Mouse (Mus musculus) hindbrain, postnatal 0 days (tissue): ENCODE results near the gene Bmf. TPM values are rescaled to one million over a fixed set of nuclear protein-coding genes. Genes with fewer than 3 reads are reported as not detected.

Experiments used
- ATAC-seq: fragments of 200-750 bp; cut with Nextera tagmentation; 2 replicates; pipeline ENCODE4 v1.8.0; 2017; ENCODE audit warnings: mild to moderate bottlenecking, moderate TSS enrichment, moderate library complexity
- DNase-seq: peaks from one replicate; pipeline ENCODE4 v3.0.0-alpha.2; 2015; ENCODE audit warnings: low spot score
- H3K27ac ChIP-seq: fragments of 300-500 bp; sonication (generic); 2 replicates; pipeline ENCODE4 v1.5.1; 2014; ENCODE audit warnings: mild to moderate bottlenecking
- H3K27me3 ChIP-seq: fragments of 300-500 bp; sonication (generic); 2 replicates; pipeline ENCODE4 v1.6.1; 2014; ENCODE audit warnings: low read length, mixed read lengths; ENCODE audit not compliant: insufficient read depth
- H3K36me3 ChIP-seq: fragments of 300-500 bp; sonication (generic); 2 replicates; pipeline ENCODE4 v1.6.1; 2014; ENCODE audit warnings: low read length, mixed read lengths; ENCODE audit not compliant: insufficient read depth
- H3K4me1 ChIP-seq: fragments of 300-500 bp; sonication (generic); 2 replicates; pipeline ENCODE4 v1.6.1; 2014; ENCODE audit warnings: antibody characterized with exemption, low read length, mixed read lengths; ENCODE audit not compliant: insufficient read depth
- H3K4me2 ChIP-seq: fragments of 300-500 bp; sonication (generic); 2 replicates; pipeline ENCODE4 v1.6.1; 2014; ENCODE audit warnings: low read depth, mild to moderate bottlenecking, low read length, moderate library complexity, mixed read lengths
- H3K4me3 ChIP-seq: fragments of 300-500 bp; sonication (generic); 2 replicates; pipeline ENCODE4 v1.5.1; 2014; ENCODE audit warnings: low read length
- H3K9ac ChIP-seq: fragments of 300-500 bp; sonication (generic); replicated peaks from 2 replicates; pipeline ENCODE4 v1.6.1; 2014; ENCODE audit warnings: mild to moderate bottlenecking, low read length, moderate library complexity, mixed read lengths
- H3K9me3 ChIP-seq: fragments of 300-500 bp; sonication (generic); 2 replicates; pipeline ENCODE4 v1.6.1; 2016; ENCODE audit warnings: low read length, mixed read lengths
- CTCF ChIP-seq: IDR thresholded peaks from 2 replicates; pipeline ENCODE4 v1.5.1; 2016; ENCODE audit warnings: antibody characterized with exemption, control low read depth, low read depth
- WGBS: fragments of 180-500 bp; shearing (Covaris S2); extraction: QIAGEN DNeasy Blood & Tissue Kit; methylation state at CpG from one replicate; pipeline ENCODE4 v1.1.7; 2014; 5-methylcytosine and 5-hydroxymethylcytosine counted together
- polyA plus RNA-seq: library from polyadenylated mRNA; unstranded; fragments of >200 nt; fragmentation: Nextera tagmentation; extraction: Ambion mirVana; gene quantifications from 2 replicates; pipeline ENCODE4 v1.2.1, GENCODE M21; 2015
- total RNA-seq: library from RNA; depleted of rRNA; stranded (reverse); fragments of >200 nt; gene quantifications from 2 replicates; pipeline ENCODE4 v1.2.3, GENCODE M21; 2014; rRNA removed

Bmf gene
- total and polyA plus RNA-seq, 2 experiments from 2014 or later, result 1.4 to 10.4 TPM

GRCm38 (mm10) chr2:118480886-118481285 is 68.6 kb downstream of the Bmf start:
- H3K4me1 ChIP-seq, result peaks cover 7% of the 10 kb centered on the region
- H3K27me3 ChIP-seq, result no peaks in the 10 kb centered on the region
- H3K36me3 ChIP-seq, result peaks cover 5% of the 10 kb centered on the region; the same call in 1 of the 2 replicates
- H3K27ac ChIP-seq, result no peak overlapping the region
- TF ChIP-seq CTCF, result no peak
- H3K9ac ChIP-seq, result no peak overlapping the region
- 95% methylated on average over 7 of the region's 7 CpGs for WGBS
- no peak overlapping the region for H3K4me3 ChIP-seq
- no peak overlapping the region for H3K4me2 ChIP-seq
- no peak for DNase-seq
- H3K9me3 ChIP-seq, result no peaks in the 10 kb centered on the region
- ATAC-seq, result no peak

GRCm38 (mm10) chr2:118479550-118479909 is 70.0 kb downstream of the Bmf start, which contains the start of gene Srp14:
Gene Srp14 (minus strand): TSS chr2:118479711.
- H3K4me1 ChIP-seq, result peaks cover 7% of the 10 kb centered on the region
- peak within 1 kb of the TSS; percentile 75 for H3K27ac ChIP-seq
- H3K27me3 ChIP-seq, result no peaks in the 10 kb centered on the region
- peak within 1 kb of the TSS; percentile 87 for H3K9ac ChIP-seq
- peak within 1 kb of the TSS; percentile 53 for H3K4me3 ChIP-seq
- peaks cover 14% of the 10 kb centered on the region; the same call in 1 of the 2 replicates for H3K36me3 ChIP-seq
- H3K4me2 ChIP-seq, result peak within 1 kb of the TSS; percentile 89
- DNase-seq (peak; percentile 99), ATAC-seq (peak; percentile 95)
- H3K9me3 ChIP-seq, result no peaks in the 10 kb centered on the region
- WGBS, result under 1% methylated on average over 35 of the region's 35 CpGs
- TF ChIP-seq CTCF, result peak; percentile 11; the same call in 1 of the 2 replicates

GRCm38 (mm10) chr2:118478833-118479549 is 70.5 kb downstream of the Bmf start:
- Histone ChIP-seq H3K36me3 (peaks cover 20% of the 10 kb centered on the region; the same call in 1 of the 2 replicates), H3K4me2 (peak overlapping the region; percentile 89), H3K27ac (peak overlapping the region; percentile 75), H3K9ac (peak overlapping the region; percentile 87), H3K27me3 (no peaks in the 10 kb centered on the region), H3K9me3 (no peaks in the 10 kb centered on the region), H3K4me3 (peak overlapping the region; percentile 53), H3K4me1 (peaks cover 7% of the 10 kb centered on the region)
- TF ChIP-seq CTCF, result no peak
- ATAC-seq (no peak; the same call in none of the 2 replicates), DNase-seq (no peak)
- WGBS, result 3% methylated on average over 51 of the region's 52 CpGs

Other genes starting within 250 kb of the Bmf start
- gene Gpr176, start 176.3 kb downstream of the Bmf start, total RNA-seq, result 11.6 and 17.3 TPM in 2 replicates
- 6.7 and 8.4 TPM in 2 replicates for gene Gpr176, start 176.3 kb downstream of the Bmf start, polyA plus RNA-seq
- gene Eif2ak4, start 161.1 kb downstream of the Bmf start, total RNA-seq, result 15.4 and 16.3 TPM in 2 replicates
- gene Eif2ak4, start 161.1 kb downstream of the Bmf start, polyA plus RNA-seq, result 7.1 and 7.2 TPM in 2 replicates
- 126 and 151 TPM in 2 replicates for gene Srp14, start 70.0 kb downstream of the Bmf start, total RNA-seq
- gene Srp14, start 70.0 kb downstream of the Bmf start, polyA plus RNA-seq, result 330 and 361 TPM in 2 replicates
- 15.1 and 16.3 TPM in 2 replicates for gene Bub1b, start 48.5 kb upstream of the Bmf start, total RNA-seq
- 11.5 and 13.0 TPM in 2 replicates for gene Bub1b, start 48.5 kb upstream of the Bmf start, polyA plus RNA-seq
- gene Pak6, start 113.6 kb upstream of the Bmf start, total RNA-seq, result 74.6 and 79.0 TPM in 2 replicates
- 36.5 and 40.8 TPM in 2 replicates for gene Pak6, start 113.6 kb upstream of the Bmf start, polyA plus RNA-seq
- 0.18 TPM in 1 of 2 replicates, not detected in the other for gene Ankrd63, start 154.3 kb upstream of the Bmf start, total RNA-seq
- 0.08 TPM in 1 of 2 replicates, not detected in the other for gene Ankrd63, start 154.3 kb upstream of the Bmf start, polyA plus RNA-seq
- 1.7 and 4.5 TPM in 2 replicates for gene Plcb2, start 178.8 kb upstream of the Bmf start, total RNA-seq
- 0.61 and 0.69 TPM in 2 replicates for gene Plcb2, start 178.8 kb upstream of the Bmf start, polyA plus RNA-seq
- gene Inafm2, start 196.1 kb upstream of the Bmf start, total RNA-seq, result 19.8 and 21.1 TPM in 2 replicates
- gene Inafm2, start 196.1 kb upstream of the Bmf start, polyA plus RNA-seq, result 18.9 TPM in 2 replicates
- gene Ccdc9b, start 213.0 kb upstream of the Bmf start, total RNA-seq, result 1.4 and 3.9 TPM in 2 replicates
- 0.70 and 0.84 TPM in 2 replicates for gene Ccdc9b, start 213.0 kb upstream of the Bmf start, polyA plus RNA-seq
- gene Phgr1, start 223.1 kb upstream of the Bmf start, total RNA-seq, result not detected in 2 replicates
- gene Phgr1, start 223.1 kb upstream of the Bmf start, polyA plus RNA-seq, result not detected in 2 replicates
- gene Disp2, start 230.0 kb upstream of the Bmf start, total RNA-seq, result 175 and 188 TPM in 2 replicates
- 56.4 and 70.4 TPM in 2 replicates for gene Disp2, start 230.0 kb upstream of the Bmf start, polyA plus RNA-seq